Comparison of ENCODE assay signal across 26 mouse cellular contexts in the genomic region with DNA sequence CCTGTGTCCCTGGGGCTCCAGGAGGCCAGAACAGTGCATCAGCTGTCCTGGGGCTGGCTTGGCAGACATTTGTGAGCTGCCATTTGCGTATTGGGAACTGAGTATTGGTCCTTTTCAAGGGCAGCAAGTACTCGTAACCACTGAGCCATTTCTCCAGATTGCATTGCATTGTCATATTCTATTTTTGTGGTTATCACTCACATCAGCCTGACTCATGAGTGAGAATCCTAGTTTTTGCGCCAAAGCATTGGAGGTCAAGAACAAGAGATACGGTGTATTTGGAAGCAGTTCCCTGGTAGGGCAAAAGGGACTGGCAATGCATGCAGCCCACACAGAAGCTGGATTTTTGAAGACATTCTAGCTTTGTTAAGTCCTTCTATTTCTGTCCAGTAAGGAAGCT. TPM values are rescaled to one million over a fixed set of nuclear protein-coding genes. Genes with fewer than 3 reads are reported as not detected.
"Had no signal": no experiment of that assay in that cellular context is flagged by ENCODE, and none has a peak within 500 bp of the region (broad histone marks: within the 10 kb centered on the region; RNA-seq: fewer than 3 reads in every experiment).

No protein-coding gene starts in this region.

- DNase-seq: gastrocnemius, postnatal 25 days; heart, adult 18-20 months; heart, postnatal 10 days; heart, postnatal 4 days; kidney, adult 18-20 months; kidney, adult 8-10 months; kidney, postnatal 10 days; kidney, postnatal 25 days; kidney, postnatal 4 days; liver; liver, embryonic 13.5 days; liver, postnatal 0 days had no signal

- ATAC-seq: hindbrain, embryonic 16.5 days; inflammation-experienced regulatory T-cells, adult 6 months; intestine, embryonic 15.5 days; intestine, postnatal 0 days; liver, postnatal 0 days had no signal

RNA-seq across cellular contexts. Expression of a gene that starts 21.8 kb away (rescaled TPM):
- total RNA-seq: gastrocnemius, postnatal 25 days; gastrocnemius, postnatal 4 days; granulocyte monocyte progenitor cell, adult 5-6 weeks; heart, adult 18-20 months; heart, adult 8-10 months; heart, postnatal 10 days; heart, postnatal 25 days; heart, postnatal 4 days; layer of hippocampus, adult 2 months; layer of hippocampus, postnatal 10 days; layer of hippocampus, postnatal 25 days; left cerebral cortex, adult 2 months; left cerebral cortex, postnatal 14 days; left cerebral cortex, postnatal 36 days had no signal
